Mouse (Mus musculus) liver, adult 2 months (tissue): ENCODE measurements at regions not wholly inside any gene's neighbourhood (a gene's known extent, or its start where the extent isn't known, plus 50 kb on each side); places are given as distances from the start of the nearest gene placed in this dataset.

ENCODE experiments used
- CTCF ChIP-seq: fragments of 200-500 bp; IDR thresholded peaks from 2 replicates; pipeline ENCODE4 v1.5.1; 2011; ENCODE audit warnings: low read depth, low read length, control low read depth
- POLR2A ChIP-seq: fragments of 200-500 bp; IDR thresholded peaks from 2 replicates; pipeline ENCODE4 v1.6.1; 2011; ENCODE audit warnings: low read length, control low read depth; ENCODE audit not compliant: insufficient read depth; ENCODE audit errors: extremely low read depth

DNA sequence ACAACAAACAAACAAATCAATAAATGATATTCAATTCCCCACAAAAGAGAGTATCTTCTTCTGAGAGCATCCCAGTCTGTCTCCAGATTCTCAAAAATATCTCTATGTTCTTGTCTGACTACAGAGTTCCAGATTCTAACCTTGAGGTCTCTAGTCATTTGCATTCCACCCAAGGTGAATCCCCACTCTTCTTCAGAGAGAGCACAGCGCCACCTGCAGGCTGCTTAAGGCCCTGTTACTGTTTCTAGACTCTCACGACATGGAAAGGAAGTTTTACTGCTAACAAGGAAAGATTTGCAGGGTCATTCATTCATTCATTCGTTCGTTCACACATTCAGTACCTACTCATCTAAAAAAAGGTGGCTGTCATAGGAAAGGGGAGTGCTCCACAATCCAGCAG is 158.3 kb downstream of the Shq1 start:
- TF ChIP-seq POLR2A (no peak), CTCF (peak; percentile 46; the same call in 1 of the 2 replicates)
